Mouse (Mus musculus) myocyte (in vitro differentiated cells): ENCODE results near the gene Atp6v1e2. TPM values are rescaled to one million over a fixed set of nuclear protein-coding genes. Genes with fewer than 3 reads are reported as not detected.
A peak's percentile ranks its signal among the peaks of the same experiment; 100 is the strongest.

Experiments used
- H3K27me3 ChIP-seq: one replicate; pipeline ENCODE4 v1.6.1; 2011; ENCODE audit not compliant: control insufficient read depth, insufficient read depth, insufficient read length
- H3K36me3 ChIP-seq: one replicate; pipeline ENCODE4 v1.6.1; 2011; ENCODE audit not compliant: control insufficient read depth, insufficient read depth
- H3K4me2 ChIP-seq: one replicate; pipeline ENCODE4 v1.6.1; 2011; ENCODE audit warnings: low read depth, control low read depth
- H3K4me3 ChIP-seq: one replicate; pipeline ENCODE4 v1.5.1; 2011; ENCODE audit warnings: mild to moderate bottlenecking, control low read depth, moderate library complexity
- H3K79me2 ChIP-seq: one replicate; pipeline ENCODE4 v1.6.1; 2011; ENCODE audit not compliant: control insufficient read depth, insufficient read depth
- H3ac ChIP-seq: one replicate; pipeline ENCODE4 v1.6.1; 2011; ENCODE audit not compliant: control insufficient read depth, insufficient read length
- CEBPB ChIP-seq: IDR thresholded peaks from 2 replicates; pipeline ENCODE4 v1.6.1; 2011; ENCODE audit warnings: mild to moderate bottlenecking, moderate library complexity; ENCODE audit not compliant: poor library complexity, insufficient read depth, severe bottlenecking
- E2F4 ChIP-seq: IDR thresholded peaks from one replicate; pipeline ENCODE4 v1.6.1; 2011; ENCODE audit warnings: mild to moderate bottlenecking, control low read depth, moderate library complexity; ENCODE audit not compliant: insufficient read depth
- MYOD1 ChIP-seq, 3 experiments: IDR thresholded peaks; one replicate each; pipeline ENCODE4 v1.6.1; 2011; ENCODE audit warnings: control low read depth in 2 of 3, low read depth in 2 of 3, mild to moderate bottlenecking in 2 of 3, moderate library complexity in 1 of 3; ENCODE audit not compliant: insufficient read length in 2 of 3, control insufficient read depth in 1 of 3
- MYOG ChIP-seq, 3 experiments: IDR thresholded peaks; one replicate each; pipeline ENCODE4 v1.6.1; 2011; ENCODE audit warnings: control low read depth in 2 of 3, low read depth in 2 of 3, mild to moderate bottlenecking in 2 of 3; ENCODE audit not compliant: insufficient read length in 2 of 3, control insufficient read depth in 1 of 3, insufficient read depth in 1 of 3
- POLR2A ChIP-seq: IDR thresholded peaks from one replicate; pipeline ENCODE4 v1.6.1; 2011; ENCODE audit warnings: low read depth, mild to moderate bottlenecking, control low read depth, moderate library complexity; ENCODE audit not compliant: insufficient read length
- POLR2AphosphoS2 ChIP-seq: IDR thresholded peaks from one replicate; pipeline ENCODE4 v1.6.1; 2011; ENCODE audit warnings: low read depth, control low read depth; ENCODE audit not compliant: insufficient read length
- REST ChIP-seq: IDR thresholded peaks from one replicate; pipeline ENCODE4 v1.6.1; 2011; ENCODE audit warnings: mild to moderate bottlenecking, control low read depth, moderate library complexity; ENCODE audit not compliant: insufficient read depth, insufficient read length
- SRF ChIP-seq: IDR thresholded peaks from one replicate; pipeline ENCODE4 v1.6.1; 2011; ENCODE audit warnings: low read depth; ENCODE audit not compliant: control insufficient read depth, insufficient read length
- TCF12 ChIP-seq: IDR thresholded peaks from one replicate; pipeline ENCODE4 v1.6.1; 2011; ENCODE audit warnings: mild to moderate bottlenecking, control low read depth; ENCODE audit not compliant: poor library complexity, insufficient read depth, severe bottlenecking
- TCF3 ChIP-seq: IDR thresholded peaks from one replicate; pipeline ENCODE4 v1.6.1; 2011; ENCODE audit warnings: low read depth, control low read depth; ENCODE audit not compliant: insufficient read length
- USF1 ChIP-seq: IDR thresholded peaks from one replicate; pipeline ENCODE4 v1.6.1; 2011; ENCODE audit warnings: low read depth, mild to moderate bottlenecking, control low read depth, moderate library complexity
- polyA plus RNA-seq: library from polyadenylated mRNA; unstranded; fragments of >200 nt; fragmentation: generic; extraction: Trizol; gene quantifications from one replicate; pipeline ENCODE4 v1.2.1, GENCODE M21; 2012; ENCODE audit warnings: missing spikeins

Gene Atp6v1e2
- polyA plus RNA-seq, 1 experiment, result not detected

- peaks cover 38% of the 10 kb centered on the region for H3K36me3 ChIP-seq
These were observed 22.5 kb upstream of the Atp6v1e2 start for GRCm38 (mm10) chr17:86970026-86970750.

GRCm38 (mm10) chr17:86969582-86969981 lies 21.9 kb upstream of the Atp6v1e2 start:
- Histone ChIP-seq H3K4me2 (no peak overlapping the region), H3K36me3 (peaks cover 32% of the 10 kb centered on the region), H3ac (no peak overlapping the region), H3K4me3 (no peak overlapping the region), H3K79me2 (peaks cover 96% of the 10 kb centered on the region), H3K27me3 (no peaks in the 10 kb centered on the region)
- peak in 1 of 3 experiments; percentile 17 for TF ChIP-seq MYOD1 (IDR thresholded peaks at IDR 0.05; ENCODE audit: control insufficient read depth in 1 of 3, insufficient read length in 2 of 3, low read depth in 2 of 3)
- peak; percentile 4 for TF ChIP-seq POLR2A
- peak in 1 of 3 experiments; percentile 19 for TF ChIP-seq MYOG (IDR thresholded peaks at IDR 0.05; ENCODE audit: control insufficient read depth in 1 of 3, insufficient read depth in 1 of 3, insufficient read length in 2 of 3, low read depth in 2 of 3)
- TF ChIP-seq CEBPB, result no peak

More at GRCm38 (mm10) chr17:86970026-86970750, 22.5 kb upstream of the Atp6v1e2 start:
- Histone ChIP-seq H3K4me2 (no peak overlapping the region), H3K4me3 (no peak overlapping the region), H3K27me3 (no peaks in the 10 kb centered on the region), H3K79me2 (peaks cover 94% of the 10 kb centered on the region), H3ac (no peak overlapping the region)
- TF ChIP-seq MYOD1 (IDR thresholded peaks at IDR 0.05; ENCODE audit: control insufficient read depth in 1 of 3, insufficient read length in 2 of 3, low read depth in 2 of 3) (no peak), CEBPB (no peak), POLR2A (peak; percentile 4), REST (no peak), E2F4 (no peak), TCF3 (no peak), MYOG (IDR thresholded peaks at IDR 0.05; ENCODE audit: control insufficient read depth in 1 of 3, insufficient read depth in 1 of 3, insufficient read length in 2 of 3, low read depth in 2 of 3) (no peak), POLR2AphosphoS2 (peak; percentile 52), USF1 (no peak), SRF (no peak), TCF12 (no peak)

- Histone ChIP-seq H3K4me2 (peak overlapping the region; percentile 49), H3K36me3 (peaks cover 30% of the 10 kb centered on the region)
These were observed 20.9 kb upstream of the Atp6v1e2 start for GRCm38 (mm10) chr17:86968581-86968980.

GRCm38 (mm10) chr17:86967536-86968525 lies 20.1 kb upstream of the Atp6v1e2 start:
- TF ChIP-seq POLR2AphosphoS2 (peak; percentile 22), E2F4 (no peak), MYOD1 (IDR thresholded peaks at IDR 0.05; ENCODE audit: control insufficient read depth in 1 of 3, insufficient read length in 2 of 3, low read depth in 2 of 3) (peak in 1 of 3 experiments; percentile 59), USF1 (no peak), MYOG (IDR thresholded peaks at IDR 0.05; ENCODE audit: control insufficient read depth in 1 of 3, insufficient read depth in 1 of 3, insufficient read length in 2 of 3, low read depth in 2 of 3) (peak in 1 of 3 experiments; percentile 71), TCF12 (peak; percentile 48)
- H3ac ChIP-seq, result no peak overlapping the region
- peak overlapping the region; percentile 86 for H3K4me2 ChIP-seq
- H3K4me3 ChIP-seq, result no peak overlapping the region
- peaks cover 88% of the 10 kb centered on the region for H3K79me2 ChIP-seq
- peaks cover 26% of the 10 kb centered on the region for H3K36me3 ChIP-seq
- no peaks in the 10 kb centered on the region for H3K27me3 ChIP-seq

More at GRCm38 (mm10) chr17:86968581-86968980, 20.9 kb upstream of the Atp6v1e2 start:
- no peak overlapping the region for H3ac ChIP-seq
- H3K79me2 ChIP-seq, result peaks cover 93% of the 10 kb centered on the region
- no peak for TF ChIP-seq REST
- TF ChIP-seq E2F4, result no peak
- TF ChIP-seq MYOD1 (IDR thresholded peaks at IDR 0.05; ENCODE audit: control insufficient read depth in 1 of 3, insufficient read length in 2 of 3, low read depth in 2 of 3), result peak in 1 of 3 experiments; percentile 42
- peak in 1 of 3 experiments; percentile 24 for TF ChIP-seq MYOG (IDR thresholded peaks at IDR 0.05; ENCODE audit: control insufficient read depth in 1 of 3, insufficient read depth in 1 of 3, insufficient read length in 2 of 3, low read depth in 2 of 3)
- peak; percentile 32 for TF ChIP-seq POLR2AphosphoS2
- TF ChIP-seq SRF, result no peak
- no peak for TF ChIP-seq USF1
- no peak for TF ChIP-seq CEBPB
- H3K27me3 ChIP-seq, result no peaks in the 10 kb centered on the region
- no peak overlapping the region for H3K4me3 ChIP-seq

- TF ChIP-seq POLR2AphosphoS2, result peak; percentile 42
- no peak for TF ChIP-seq TCF12
- H3K4me3 ChIP-seq, result no peak overlapping the region
- peaks cover 20% of the 10 kb centered on the region for H3K36me3 ChIP-seq
- no peak overlapping the region for H3ac ChIP-seq
- peak overlapping the region; percentile 86 for H3K4me2 ChIP-seq
- no peaks in the 10 kb centered on the region for H3K27me3 ChIP-seq
- H3K79me2 ChIP-seq, result peaks cover 80% of the 10 kb centered on the region
These were observed 19.4 kb upstream of the Atp6v1e2 start for GRCm38 (mm10) chr17:86967048-86967447.
